Mouse (Mus musculus) myocyte (in vitro differentiated cells): ENCODE measurements at regions not wholly inside any gene's neighbourhood (a gene's known extent, or its start where the extent isn't known, plus 50 kb on each side); places are given as distances from the start of the nearest gene placed in this dataset.

Experiments used
- H3K27me3 ChIP-seq: one replicate; pipeline ENCODE4 v1.6.1; 2011; ENCODE audit not compliant: control insufficient read depth, insufficient read depth, insufficient read length
- H3K36me3 ChIP-seq: one replicate; pipeline ENCODE4 v1.6.1; 2011; ENCODE audit not compliant: control insufficient read depth, insufficient read depth
- H3K4me2 ChIP-seq: one replicate; pipeline ENCODE4 v1.6.1; 2011; ENCODE audit warnings: low read depth, control low read depth
- H3K4me3 ChIP-seq: one replicate; pipeline ENCODE4 v1.5.1; 2011; ENCODE audit warnings: mild to moderate bottlenecking, control low read depth, moderate library complexity
- H3K79me2 ChIP-seq: one replicate; pipeline ENCODE4 v1.6.1; 2011; ENCODE audit not compliant: control insufficient read depth, insufficient read depth
- H3ac ChIP-seq: one replicate; pipeline ENCODE4 v1.6.1; 2011; ENCODE audit not compliant: control insufficient read depth, insufficient read length
- CEBPB ChIP-seq: IDR thresholded peaks from 2 replicates; pipeline ENCODE4 v1.6.1; 2011; ENCODE audit warnings: mild to moderate bottlenecking, moderate library complexity; ENCODE audit not compliant: poor library complexity, insufficient read depth, severe bottlenecking
- E2F4 ChIP-seq: IDR thresholded peaks from one replicate; pipeline ENCODE4 v1.6.1; 2011; ENCODE audit warnings: mild to moderate bottlenecking, control low read depth, moderate library complexity; ENCODE audit not compliant: insufficient read depth
- MAX ChIP-seq: IDR thresholded peaks from one replicate; pipeline ENCODE4 v1.6.1; 2011; ENCODE audit warnings: low read depth, mild to moderate bottlenecking, control low read depth
- MYOD1 ChIP-seq, 3 experiments: IDR thresholded peaks; one replicate each; pipeline ENCODE4 v1.6.1; 2011; ENCODE audit warnings: control low read depth in 2 of 3, low read depth in 2 of 3, mild to moderate bottlenecking in 2 of 3, moderate library complexity in 1 of 3; ENCODE audit not compliant: insufficient read length in 2 of 3, control insufficient read depth in 1 of 3
- MYOG ChIP-seq, 3 experiments: IDR thresholded peaks; one replicate each; pipeline ENCODE4 v1.6.1; 2011; ENCODE audit warnings: control low read depth in 2 of 3, low read depth in 2 of 3, mild to moderate bottlenecking in 2 of 3; ENCODE audit not compliant: insufficient read length in 2 of 3, control insufficient read depth in 1 of 3, insufficient read depth in 1 of 3
- POLR2A ChIP-seq: IDR thresholded peaks from one replicate; pipeline ENCODE4 v1.6.1; 2011; ENCODE audit warnings: low read depth, mild to moderate bottlenecking, control low read depth, moderate library complexity; ENCODE audit not compliant: insufficient read length
- POLR2AphosphoS2 ChIP-seq: IDR thresholded peaks from one replicate; pipeline ENCODE4 v1.6.1; 2011; ENCODE audit warnings: low read depth, control low read depth; ENCODE audit not compliant: insufficient read length
- REST ChIP-seq: IDR thresholded peaks from one replicate; pipeline ENCODE4 v1.6.1; 2011; ENCODE audit warnings: mild to moderate bottlenecking, control low read depth, moderate library complexity; ENCODE audit not compliant: insufficient read depth, insufficient read length
- SRF ChIP-seq: IDR thresholded peaks from one replicate; pipeline ENCODE4 v1.6.1; 2011; ENCODE audit warnings: low read depth; ENCODE audit not compliant: control insufficient read depth, insufficient read length
- TCF12 ChIP-seq: IDR thresholded peaks from one replicate; pipeline ENCODE4 v1.6.1; 2011; ENCODE audit warnings: mild to moderate bottlenecking, control low read depth; ENCODE audit not compliant: poor library complexity, insufficient read depth, severe bottlenecking
- TCF3 ChIP-seq: IDR thresholded peaks from one replicate; pipeline ENCODE4 v1.6.1; 2011; ENCODE audit warnings: low read depth, control low read depth; ENCODE audit not compliant: insufficient read length
- USF1 ChIP-seq: IDR thresholded peaks from one replicate; pipeline ENCODE4 v1.6.1; 2011; ENCODE audit warnings: low read depth, mild to moderate bottlenecking, control low read depth, moderate library complexity

DNA sequence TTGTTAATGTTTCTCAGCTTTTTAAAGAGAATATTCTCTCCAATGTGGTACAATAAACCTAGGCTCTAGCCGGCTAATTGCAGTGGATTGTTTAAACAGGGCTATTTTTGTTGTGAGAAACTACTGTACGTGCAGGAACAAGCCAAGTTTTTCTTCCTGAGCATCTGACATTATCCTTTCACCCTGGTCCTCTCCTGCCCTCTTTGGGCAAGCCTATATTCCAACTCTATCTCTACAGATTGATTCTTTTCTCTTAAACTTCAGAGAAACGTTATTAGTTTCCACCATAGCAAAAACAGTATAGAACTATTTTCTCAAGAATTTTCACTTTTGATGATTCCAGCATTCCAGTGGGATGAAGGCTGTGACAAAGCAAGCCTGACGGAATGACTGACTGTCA, 535.2 kb downstream of the Fgf9 start:
- H3K36me3 ChIP-seq = no peaks in the 10 kb centered on the region

DNA sequence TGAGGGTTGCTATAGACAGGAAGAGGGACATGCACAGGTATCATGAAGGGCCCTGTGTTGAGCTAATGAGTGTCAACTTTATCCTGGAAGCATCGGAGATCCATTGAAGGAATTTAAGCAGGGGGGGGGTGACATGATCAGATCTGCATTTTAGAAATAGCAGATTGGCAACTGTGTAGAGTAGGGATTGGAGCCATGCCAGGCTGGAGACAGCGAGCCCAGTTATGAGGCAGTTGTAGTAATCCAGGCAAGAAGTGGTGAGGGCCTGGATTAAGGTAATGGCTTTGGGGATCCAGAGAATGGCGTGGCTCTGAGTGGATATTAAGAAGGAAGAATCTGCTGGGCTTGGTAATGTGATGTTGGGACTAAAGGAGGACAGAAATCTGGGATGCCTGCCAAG, 528.5 kb downstream of the Fgf9 start:
- TF ChIP-seq TCF12 (no peak), REST (no peak), POLR2AphosphoS2 (no peak), E2F4 (no peak), POLR2A (no peak), USF1 (no peak), TCF3 (no peak), MAX (no peak), SRF (no peak), MYOG (IDR thresholded peaks at IDR 0.05; ENCODE audit: control insufficient read depth in 1 of 3, insufficient read depth in 1 of 3, insufficient read length in 2 of 3, low read depth in 2 of 3) (no peak), MYOD1 (IDR thresholded peaks at IDR 0.05; ENCODE audit: control insufficient read depth in 1 of 3, insufficient read length in 2 of 3, low read depth in 2 of 3) (no peak)
- Histone ChIP-seq H3ac (no peak overlapping the region), H3K36me3 (no peaks in the 10 kb centered on the region), H3K27me3 (no peaks in the 10 kb centered on the region), H3K4me2 (no peak overlapping the region), H3K4me3 (no peak overlapping the region), H3K79me2 (no peaks in the 10 kb centered on the region)

More for the DNA sequence above, 535.2 kb downstream of the Fgf9 start:
- TF ChIP-seq SRF (no peak), POLR2A (no peak), MYOG (IDR thresholded peaks at IDR 0.05; ENCODE audit: control insufficient read depth in 1 of 3, insufficient read depth in 1 of 3, insufficient read length in 2 of 3, low read depth in 2 of 3) (no peak), CEBPB (no peak), MYOD1 (IDR thresholded peaks at IDR 0.05; ENCODE audit: control insufficient read depth in 1 of 3, insufficient read length in 2 of 3, low read depth in 2 of 3) (no peak), MAX (no peak), TCF3 (no peak), E2F4 (no peak), REST (no peak), POLR2AphosphoS2 (no peak), USF1 (no peak), TCF12 (no peak)
- no peak overlapping the region for H3ac ChIP-seq
- H3K4me3 ChIP-seq = no peak overlapping the region
- H3K27me3 ChIP-seq = no peaks in the 10 kb centered on the region
- no peaks in the 10 kb centered on the region for H3K79me2 ChIP-seq
- H3K4me2 ChIP-seq = no peak overlapping the region

DNA sequence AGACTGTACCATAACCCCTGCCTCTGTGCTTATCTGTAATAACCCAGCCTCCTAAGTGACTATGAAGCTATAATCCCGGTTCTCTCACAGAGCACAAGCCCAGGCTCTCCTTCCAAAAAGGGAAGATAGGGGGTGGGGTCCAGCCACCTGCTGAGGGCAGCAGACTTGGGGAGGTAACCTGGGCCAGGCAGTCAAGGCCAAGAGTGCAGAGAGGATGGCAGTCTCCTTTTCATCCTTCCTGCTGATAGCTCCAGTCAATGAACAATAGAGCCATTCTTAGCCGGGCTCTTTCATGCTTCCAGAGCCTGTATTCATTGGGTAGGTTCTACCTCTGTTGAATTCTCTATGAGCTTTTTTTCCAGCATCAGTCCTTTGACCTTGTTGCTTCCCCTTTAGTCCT, 527.5 kb downstream of the Fgf9 start:
- no peaks in the 10 kb centered on the region for H3K27me3 ChIP-seq
- no peaks in the 10 kb centered on the region for H3K36me3 ChIP-seq
- no peak overlapping the region for H3K4me2 ChIP-seq
- H3K4me3 ChIP-seq = no peak overlapping the region
- no peaks in the 10 kb centered on the region for H3K79me2 ChIP-seq
- H3ac ChIP-seq = no peak overlapping the region
- no peak for TF ChIP-seq MYOG (IDR thresholded peaks at IDR 0.05; ENCODE audit: control insufficient read depth in 1 of 3, insufficient read depth in 1 of 3, insufficient read length in 2 of 3, low read depth in 2 of 3)
- TF ChIP-seq TCF3 = no peak
- TF ChIP-seq CEBPB = no peak
- TF ChIP-seq USF1 = no peak
- no peak for TF ChIP-seq POLR2AphosphoS2
- no peak for TF ChIP-seq MAX
- no peak for TF ChIP-seq TCF12
- TF ChIP-seq SRF = no peak
- TF ChIP-seq MYOD1 (IDR thresholded peaks at IDR 0.05; ENCODE audit: control insufficient read depth in 1 of 3, insufficient read length in 2 of 3, low read depth in 2 of 3) = no peak
- no peak for TF ChIP-seq POLR2A
- no peak for TF ChIP-seq E2F4
- no peak for TF ChIP-seq REST

DNA sequence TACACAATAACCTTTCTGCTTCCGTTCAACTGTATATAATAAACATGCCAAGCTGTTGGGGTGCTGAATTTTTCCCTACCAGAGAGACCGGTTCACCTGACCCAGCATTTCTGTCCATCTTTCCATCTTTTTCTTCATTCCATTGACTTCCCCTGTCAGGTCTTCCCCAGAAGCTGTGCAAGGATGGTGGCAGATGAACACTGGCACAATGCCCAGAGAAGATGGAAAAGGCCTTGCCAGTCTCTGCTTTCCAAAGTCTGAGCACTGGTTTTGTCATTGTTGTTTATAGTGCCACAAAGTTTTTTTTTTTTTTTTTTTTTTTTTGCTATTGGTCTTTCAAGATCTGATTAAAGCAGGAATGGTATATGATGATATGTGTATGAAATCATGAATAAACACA, 526.6 kb downstream of the Fgf9 start:
- TF ChIP-seq POLR2AphosphoS2 (no peak), USF1 (no peak), E2F4 (no peak), REST (no peak), MYOD1 (IDR thresholded peaks at IDR 0.05; ENCODE audit: control insufficient read depth in 1 of 3, insufficient read length in 2 of 3, low read depth in 2 of 3) (no peak), TCF3 (no peak), CEBPB (no peak), SRF (no peak), POLR2A (no peak), MYOG (IDR thresholded peaks at IDR 0.05; ENCODE audit: control insufficient read depth in 1 of 3, insufficient read depth in 1 of 3, insufficient read length in 2 of 3, low read depth in 2 of 3) (no peak), MAX (no peak), TCF12 (no peak)

More for the DNA sequence above, 526.6 kb downstream of the Fgf9 start:
- Histone ChIP-seq H3K4me3 (no peak overlapping the region), H3K36me3 (no peaks in the 10 kb centered on the region), H3K4me2 (no peak overlapping the region), H3K27me3 (no peaks in the 10 kb centered on the region), H3ac (no peak overlapping the region), H3K79me2 (no peaks in the 10 kb centered on the region)
